Mouse (Mus musculus) frontal cortex, postnatal 14 days (tissue): ENCODE measurements at regions not wholly inside any gene's neighbourhood (a gene's known extent, or its start where the extent isn't known, plus 50 kb on each side); places are given as distances from the start of the nearest gene placed in this dataset.

Source experiments
- DNase-seq, 2 experiments: peaks; one replicate each; pipeline ENCODE4 v3.0.0; 2022; ENCODE audit warnings: low spot score in 2 of 2

GRCm38 (mm10) chr8:15734461-15734860 is 688.6 kb upstream of the BB014433 start:
- no peak for DNase-seq

- no peak for DNase-seq
Observed at GRCm38 (mm10) chr8:15731324-15731723, 685.4 kb upstream of the BB014433 start.

GRCm38 (mm10) chr8:15729075-15729474 is 683.2 kb upstream of the BB014433 start:
- peak; percentile 23 to 39 for DNase-seq

- no peak for DNase-seq
Observed at GRCm38 (mm10) chr8:15726310-15726709, 680.4 kb upstream of the BB014433 start.
